Mouse (Mus musculus) retina, postnatal 7 days (tissue): ENCODE results near the gene Zfp316.
A peak's percentile ranks its signal among the peaks of the same experiment; 100 is the strongest.

Experiments
- DNase-seq: peaks from one replicate; pipeline ENCODE4 v3.0.0-alpha.2; 2012; ENCODE audit warnings: low read depth, low spot score

Zfp316 gene

GRCm38 (mm10) chr5:143279247-143279646 lies 9.4 kb upstream of the Zfp316 start:
- DNase-seq, result no peak

GRCm38 (mm10) chr5:143275761-143276160 lies 5.9 kb upstream of the Zfp316 start:
- DNase-seq, result no peak

DNA sequence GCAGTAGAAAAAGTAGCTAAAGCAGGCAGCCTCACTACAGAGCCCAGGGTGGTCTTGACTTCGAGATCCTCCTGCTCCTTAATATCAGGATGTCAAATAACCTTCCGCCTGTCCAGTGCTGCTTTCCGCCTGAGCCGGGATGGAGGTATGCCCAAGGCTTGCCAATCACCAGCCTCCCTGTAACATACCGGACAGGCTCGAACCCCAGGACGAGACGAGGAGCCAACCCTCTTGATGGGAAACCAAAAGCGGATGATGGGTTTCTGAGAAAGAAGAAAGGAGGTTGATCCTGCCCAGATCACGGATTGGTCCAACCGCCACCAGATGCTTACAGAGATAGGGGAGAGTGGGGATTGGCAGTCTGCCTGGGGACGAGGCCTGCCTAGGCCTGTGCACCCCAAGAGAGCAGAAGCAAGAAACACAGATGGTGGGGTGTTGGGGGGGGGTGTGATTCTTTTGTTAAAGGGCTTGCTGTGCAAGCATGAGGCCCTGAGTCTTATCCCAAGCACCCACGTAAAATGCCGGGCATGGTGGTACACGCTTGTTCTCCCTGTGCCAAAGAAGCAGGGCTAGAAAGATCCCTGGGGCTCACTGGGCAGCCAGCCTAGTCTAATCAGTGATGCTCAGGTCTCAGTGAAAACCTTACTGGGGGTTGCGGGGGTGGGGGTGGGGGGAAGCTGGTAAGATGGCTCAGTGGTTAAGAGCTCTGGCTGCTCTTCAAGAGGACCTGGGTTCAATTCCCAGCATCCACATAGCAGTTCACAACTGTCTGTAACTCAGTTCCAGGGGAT lies 2.9 kb upstream of the Zfp316 start:
- no peak for DNase-seq

GRCm38 (mm10) chr5:143272108-143272507 lies 2.3 kb upstream of the Zfp316 start:
- no peak for DNase-seq

DNA sequence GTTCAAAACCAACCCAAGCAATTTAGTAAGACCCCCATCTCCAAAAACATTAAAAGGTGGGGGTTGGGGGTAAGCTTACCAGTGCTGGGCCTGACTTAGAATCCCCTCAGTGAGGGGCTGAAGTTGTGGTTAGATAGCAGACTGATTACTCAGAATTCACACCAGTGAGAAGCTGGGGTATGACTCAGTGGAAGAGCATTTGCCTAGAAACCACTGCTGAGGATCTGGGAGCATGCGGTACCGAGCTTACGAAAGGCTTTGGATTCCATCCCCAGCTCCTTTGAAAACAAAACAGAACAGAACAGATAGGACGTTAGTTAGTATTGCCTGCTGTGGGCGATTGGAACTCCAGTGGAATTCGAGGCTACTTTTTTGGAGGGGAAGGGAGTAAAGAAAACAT lies 1.8 kb upstream of the Zfp316 start:
- DNase-seq, result no peak

DNA sequence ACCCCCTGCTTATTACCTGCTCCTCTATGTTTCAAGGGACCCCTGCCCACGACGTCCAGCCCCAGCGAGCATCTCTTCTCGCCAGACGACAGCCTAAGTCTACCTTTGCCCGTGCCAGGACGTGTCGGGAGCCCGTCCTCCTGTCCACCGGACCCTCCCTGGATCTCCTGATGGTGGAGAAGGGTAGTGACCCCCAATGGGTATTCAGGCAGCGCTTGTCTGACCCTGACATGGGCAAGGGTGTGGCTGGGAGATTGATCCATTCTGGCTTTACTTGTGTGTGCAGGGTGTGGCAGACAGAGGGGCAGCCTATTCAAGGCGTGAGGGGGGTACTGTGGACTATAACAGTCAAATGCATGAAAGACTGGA lies 313 bp upstream of the Zfp316 start:
- no peak for DNase-seq

- DNase-seq, result no peak
Observed at GRCm38 (mm10) chr5:143268985-143269362, 848 bp downstream of the Zfp316 start.

DNA sequence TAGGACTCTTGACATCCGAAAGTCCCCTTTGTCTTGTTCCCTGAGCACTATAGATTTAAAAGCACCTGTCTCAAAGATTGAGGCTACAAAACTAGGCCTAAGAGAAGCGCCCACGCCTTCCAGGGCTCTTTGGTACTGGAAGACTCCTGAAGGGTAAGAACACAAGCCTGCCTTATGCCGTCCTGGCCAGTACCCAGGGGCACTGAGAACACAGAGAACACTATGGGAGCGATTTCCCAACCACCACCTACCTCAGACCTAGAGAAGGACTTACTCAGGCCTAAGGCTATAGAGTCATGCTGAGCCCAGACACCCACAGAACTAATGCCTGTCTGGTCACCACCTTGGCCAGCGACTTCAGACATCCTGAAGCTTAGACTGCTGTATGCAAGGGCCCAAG lies 3.0 kb downstream of the Zfp316 start:
- DNase-seq, result no peak

- DNase-seq, result no peak
Observed at GRCm38 (mm10) chr5:143265409-143265808, 4.4 kb downstream of the Zfp316 start.

- DNase-seq, result no peak
Observed at GRCm38 (mm10) chr5:143264689-143265088, 5.1 kb downstream of the Zfp316 start.

- no peak for DNase-seq
Observed at GRCm38 (mm10) chr5:143261636-143262035, 8.2 kb downstream of the Zfp316 start.

- no peak for DNase-seq
Observed at GRCm38 (mm10) chr5:143255802-143256201, 14.0 kb downstream of the Zfp316 start.

DNA sequence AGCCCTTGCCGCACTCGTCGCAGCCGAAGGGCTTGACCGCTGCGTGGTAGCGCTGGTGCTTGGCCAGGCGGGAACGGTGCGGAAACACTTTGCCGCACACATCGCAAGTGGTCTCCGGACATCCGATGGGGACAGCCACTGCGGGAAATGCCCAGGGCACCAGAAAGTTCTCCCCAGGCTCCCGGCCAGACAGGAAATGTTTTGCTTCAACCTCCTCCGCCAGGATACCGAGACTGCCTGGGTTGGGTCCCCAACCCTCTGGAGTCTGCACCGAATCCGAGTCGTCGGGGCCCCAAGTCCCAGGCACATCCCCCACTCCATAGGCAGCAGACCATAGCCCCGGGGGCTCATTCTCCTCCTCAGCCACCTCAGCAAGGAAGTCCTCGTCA lies 14.7 kb downstream of the Zfp316 start:
- no peak for DNase-seq

DNA sequence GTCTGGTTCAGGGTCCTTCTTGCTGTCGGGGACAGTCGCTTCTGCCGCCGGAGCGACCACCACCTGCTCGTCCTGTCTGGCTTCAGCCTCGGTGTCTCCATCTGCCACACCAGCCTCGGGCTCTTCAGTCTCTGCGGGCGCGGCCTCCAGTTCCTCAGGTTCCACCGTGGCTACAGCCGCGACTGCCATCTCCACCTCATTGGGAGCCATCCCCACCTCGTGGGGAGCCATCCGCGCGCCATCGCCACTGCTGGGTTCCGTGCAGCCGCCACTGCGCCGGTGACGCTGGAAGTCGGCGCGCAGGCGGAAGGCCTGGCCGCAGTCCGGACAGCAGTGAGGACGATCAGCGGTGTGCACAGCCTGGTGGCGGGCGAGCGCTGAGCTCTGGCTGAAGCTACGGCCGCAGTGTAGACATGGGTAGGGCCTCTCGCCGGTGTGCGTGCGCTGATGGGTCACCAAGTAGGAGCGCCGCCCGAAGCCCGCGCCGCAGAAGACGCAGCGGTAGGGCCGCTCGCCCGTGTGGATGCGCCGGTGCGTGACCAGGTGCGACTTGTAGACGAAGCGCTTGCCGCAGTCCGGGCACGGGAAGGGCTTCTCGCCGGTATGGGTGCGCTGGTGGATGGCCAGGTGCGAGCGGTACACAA lies 15.2 kb downstream of the Zfp316 start:
- DNase-seq, result no peak

GRCm38 (mm10) chr5:143253881-143254486 lies 15.8 kb downstream of the Zfp316 start:
- no peak for DNase-seq

DNA sequence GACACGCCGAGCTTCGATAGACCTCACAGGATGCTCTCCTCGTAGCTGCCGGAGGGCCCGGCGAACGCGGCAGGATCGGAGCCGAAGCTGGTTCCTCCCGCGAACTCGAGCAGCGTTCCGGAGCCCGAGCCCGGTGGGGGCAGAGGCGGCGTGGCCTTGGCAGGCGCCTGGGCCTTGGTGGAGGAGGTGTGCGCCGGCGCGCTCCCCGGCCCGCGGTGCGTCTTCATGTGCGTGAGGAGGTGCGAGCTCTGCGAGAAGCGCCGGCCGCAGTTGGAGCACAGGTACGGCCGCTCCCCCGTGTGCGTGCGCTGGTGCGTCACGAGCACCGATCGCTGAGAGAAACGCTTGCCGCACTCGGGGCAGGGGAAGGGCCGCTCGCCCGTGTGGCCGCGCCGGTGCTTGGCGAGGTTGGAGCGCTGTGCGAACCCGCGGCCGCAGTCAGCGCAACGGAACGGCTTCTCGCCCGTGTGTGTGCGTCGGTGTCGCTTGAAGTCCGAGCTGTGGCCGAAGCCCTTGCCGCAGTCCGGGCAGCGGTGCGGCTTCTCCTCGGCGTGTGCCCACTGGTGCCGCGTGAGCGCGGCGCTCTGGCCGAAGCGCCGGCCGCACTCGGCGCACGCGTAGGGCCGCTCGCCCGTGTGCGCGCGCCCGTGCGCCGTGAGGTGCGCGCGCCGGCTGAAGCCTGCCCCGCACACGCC lies 16.5 kb downstream of the Zfp316 start:
- DNase-seq, result no peak

- DNase-seq, result no peak
Observed at GRCm38 (mm10) chr5:143252791-143253185, 17.0 kb downstream of the Zfp316 start.

DNA sequence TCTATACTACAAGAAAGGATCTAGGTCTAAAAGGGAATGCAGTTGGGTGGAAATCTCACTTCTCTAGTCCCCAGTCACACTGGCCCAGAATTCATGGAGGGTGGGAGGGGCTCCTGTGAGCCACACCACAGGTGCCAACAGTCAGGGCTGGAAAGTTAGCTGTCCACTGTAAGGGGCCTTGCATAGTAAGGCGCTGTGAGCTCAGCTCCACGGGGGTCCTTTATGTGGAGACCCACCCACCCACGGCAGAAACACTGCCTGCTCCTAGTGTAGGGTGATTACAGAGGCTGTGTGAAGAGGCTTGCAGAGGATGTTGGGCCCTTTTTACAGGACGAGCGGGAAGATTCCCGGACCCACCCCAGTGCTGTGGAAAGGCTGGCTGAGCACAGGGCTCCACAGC lies 17.8 kb downstream of the Zfp316 start:
- no peak for DNase-seq

- DNase-seq, result no peak
Observed at GRCm38 (mm10) chr5:143244926-143245325, 24.9 kb downstream of the Zfp316 start.

- no peak for DNase-seq
Observed at GRCm38 (mm10) chr5:143236036-143236435, 33.8 kb downstream of the Zfp316 start.

GRCm38 (mm10) chr5:143235028-143235693 lies 34.7 kb downstream of the Zfp316 start, which contains the start of gene Zfp12:
TSS of gene Zfp12 (plus strand) at chr5:143235163.
- DNase-seq, result peak; percentile 92

DNA sequence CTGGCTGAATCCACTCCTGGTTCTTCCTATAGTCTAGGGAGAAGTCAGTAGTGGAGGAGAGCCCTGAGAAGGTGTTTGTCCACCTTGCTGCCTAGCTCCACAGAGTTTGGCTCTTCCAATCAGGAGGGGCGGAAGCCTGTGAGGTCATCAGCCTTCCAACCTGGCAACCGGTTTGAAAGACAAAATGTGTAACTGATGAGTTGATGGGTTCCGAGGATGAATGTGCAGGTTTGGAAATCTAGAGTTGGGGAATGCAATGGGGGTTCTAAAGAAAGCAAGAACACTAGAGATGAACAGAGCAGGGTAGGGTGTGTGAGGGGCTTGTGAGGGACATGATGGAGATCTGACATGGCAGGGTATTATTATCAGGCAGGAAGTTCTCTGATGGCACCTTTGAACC lies 43.0 kb downstream of the Zfp316 start, which contains the start of gene Spdye4a:
Gene Spdye4a (minus strand): TSS at position 101 of the 400 bp plus-strand sequence.
- no peak for DNase-seq
